Mouse (Mus musculus): ENCODE measurements at regions not wholly inside any gene's neighbourhood (a gene's known extent, or its start where the extent isn't known, plus 50 kb on each side); places are given as distances from the start of the nearest gene placed in this dataset.

DNA sequence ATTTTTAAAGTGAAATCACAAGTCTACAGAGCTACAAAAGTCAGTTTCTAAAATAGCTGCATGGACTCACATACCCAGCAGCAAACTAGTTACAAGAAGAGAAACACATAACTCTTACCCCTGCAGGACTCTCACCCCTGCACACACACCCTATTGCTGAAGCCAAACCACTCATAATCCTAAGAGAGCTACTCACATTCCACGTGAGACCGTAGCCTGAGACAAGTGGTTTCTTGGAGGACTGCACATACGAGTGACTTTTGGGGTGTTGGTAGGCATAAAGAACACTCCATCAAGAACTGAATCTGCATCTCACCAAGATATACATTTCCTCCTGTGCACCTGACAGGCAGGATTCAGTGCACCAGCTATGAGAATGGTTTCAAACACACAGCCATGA is 150.8 kb downstream of the Gsdmc2 start:
- TF ChIP-seq CTCF (IDR thresholded peaks at IDR 0.05; ENCODE audit: borderline replicate concordance, insufficient read depth, low read depth, low read length) (no peak), POLR2A (IDR thresholded peaks at IDR 0.05; ENCODE audit: borderline replicate concordance, insufficient read depth, low read length) (no peak)

Data from cerebellum, adult 2 months (tissue).